Mouse (Mus musculus) forebrain, embryonic 11.5 days (tissue): ENCODE measurements at regions not wholly inside any gene's neighbourhood (a gene's known extent, or its start where the extent isn't known, plus 50 kb on each side); places are given as distances from the start of the nearest gene placed in this dataset.
"Not testable (repeated sequence)": the region's sequence is repeated elsewhere in the genome, so short reads cannot be mapped to it uniquely, and the experiment has no call there.

Experiments used
- ATAC-seq: fragments of 200-750 bp; cut with Nextera tagmentation; replicated peaks from 2 replicates; pipeline ENCODE4 v1.8.0; 2017; ENCODE audit warnings: moderate TSS enrichment; ENCODE audit not compliant: low FRiP score
- DNase-seq: peaks from one replicate; pipeline ENCODE4 v3.0.0-alpha.2; 2017; ENCODE audit warnings: low spot score
- H3K27ac ChIP-seq: fragments of 300-500 bp; sonication (generic); 2 replicates; pipeline ENCODE4 v1.5.1; 2014; ENCODE audit warnings: low read depth, low read length
- H3K27me3 ChIP-seq: fragments of 300-500 bp; sonication (generic); 2 replicates; pipeline ENCODE4 v1.6.1; 2014; ENCODE audit warnings: mild to moderate bottlenecking, low read length, mixed read lengths; ENCODE audit not compliant: control insufficient read depth, insufficient read depth
- H3K36me3 ChIP-seq: fragments of 300-500 bp; sonication (generic); 2 replicates; pipeline ENCODE4 v1.6.1; 2014; ENCODE audit warnings: mild to moderate bottlenecking, low read length, moderate library complexity, mixed read lengths; ENCODE audit not compliant: control insufficient read depth, insufficient read depth
- H3K4me1 ChIP-seq: fragments of 300-500 bp; sonication (generic); replicated peaks from 2 replicates; pipeline ENCODE4 v1.6.1; 2014; ENCODE audit warnings: low read length, mixed read lengths; ENCODE audit not compliant: control insufficient read depth, insufficient read depth
- H3K4me2 ChIP-seq: fragments of 300-500 bp; sonication (generic); 2 replicates; pipeline ENCODE4 v1.6.1; 2014; ENCODE audit warnings: low read depth, mild to moderate bottlenecking, low read length, moderate library complexity, mixed read lengths; ENCODE audit not compliant: severe bottlenecking
- H3K4me3 ChIP-seq: fragments of 300-500 bp; sonication (generic); 2 replicates; pipeline ENCODE4 v1.5.1; 2014; ENCODE audit warnings: low read depth, low read length
- H3K9ac ChIP-seq: fragments of 300-500 bp; sonication (generic); 2 replicates; pipeline ENCODE4 v1.6.1; 2014; ENCODE audit warnings: low read length
- H3K9me3 ChIP-seq: fragments of 300-500 bp; sonication (generic); 2 replicates; pipeline ENCODE4 v1.6.1; 2016; ENCODE audit warnings: low read length, mixed read lengths; ENCODE audit not compliant: control insufficient read depth
- WGBS: fragments of 180-500 bp; shearing (Covaris S2); extraction: QIAGEN DNeasy Blood & Tissue Kit; methylation state at CpG from one replicate; pipeline ENCODE4 v1.1.7; 2014; 5-methylcytosine and 5-hydroxymethylcytosine counted together

- Histone ChIP-seq H3K9me3 (no peaks in the 10 kb centered on the region), H3K27me3 (no peaks in the 10 kb centered on the region), H3K27ac (no peak overlapping the region), H3K4me1 (no peaks in the 10 kb centered on the region), H3K4me3 (no peak overlapping the region), H3K9ac (no peak overlapping the region), H3K4me2 (no peak overlapping the region), H3K36me3 (no peaks in the 10 kb centered on the region)
- ATAC-seq (no peak), DNase-seq (no peak)
These were observed 1102.4 kb upstream of the Ghitm start for GRCm38 (mm10) chr14:38237471-38237870.

- H3K36me3 ChIP-seq, result no peaks in the 10 kb centered on the region
- H3K4me3 ChIP-seq, result no peak overlapping the region
- DNase-seq, result no peak
- H3K9me3 ChIP-seq, result no peaks in the 10 kb centered on the region
- H3K27ac ChIP-seq, result no peak overlapping the region
- no peak overlapping the region for H3K4me2 ChIP-seq
- no peaks in the 10 kb centered on the region for H3K4me1 ChIP-seq
- H3K27me3 ChIP-seq, result no peaks in the 10 kb centered on the region
- no peak for ATAC-seq
- no peak overlapping the region for H3K9ac ChIP-seq
These were observed 1073.5 kb upstream of the Ghitm start for GRCm38 (mm10) chr14:38208591-38208990.

- DNase-seq (no peak), ATAC-seq (no peak)
- Histone ChIP-seq H3K9ac (no peak overlapping the region), H3K36me3 (no peaks in the 10 kb centered on the region), H3K4me2 (no peak overlapping the region), H3K27me3 (no peaks in the 10 kb centered on the region), H3K9me3 (no peaks in the 10 kb centered on the region), H3K4me1 (no peaks in the 10 kb centered on the region), H3K27ac (no peak overlapping the region), H3K4me3 (no peak overlapping the region)
- 48% methylated on average over 1 of the region's 1 CpGs for WGBS
These were observed 1056.7 kb upstream of the Ghitm start for GRCm38 (mm10) chr14:38191771-38192170.

GRCm38 (mm10) chr14:38185606-38186005, 1050.5 kb upstream of the Ghitm start:
- not testable (repeated sequence) for ATAC-seq, H3K4me2 ChIP-seq, H3K27me3 ChIP-seq, H3K9me3 ChIP-seq, H3K9ac ChIP-seq, DNase-seq, H3K4me3 ChIP-seq, H3K4me1 ChIP-seq, H3K27ac ChIP-seq, H3K36me3 ChIP-seq

GRCm38 (mm10) chr14:38152843-38153242, 1017.8 kb upstream of the Ghitm start:
- H3K4me2 ChIP-seq, result no peak overlapping the region
- no peaks in the 10 kb centered on the region for H3K27me3 ChIP-seq
- H3K4me3 ChIP-seq, result no peak overlapping the region
- no peaks in the 10 kb centered on the region for H3K36me3 ChIP-seq
- ATAC-seq (no peak), DNase-seq (no peak)
- H3K4me1 ChIP-seq, result no peaks in the 10 kb centered on the region
- no peak overlapping the region for H3K27ac ChIP-seq
- H3K9me3 ChIP-seq, result no peaks in the 10 kb centered on the region
- no peak overlapping the region for H3K9ac ChIP-seq

GRCm38 (mm10) chr14:38130719-38131118, 995.6 kb upstream of the Ghitm start:
- Histone ChIP-seq H3K4me2 (no peak overlapping the region), H3K9me3 (no peaks in the 10 kb centered on the region), H3K27me3 (no peaks in the 10 kb centered on the region), H3K4me3 (no peak overlapping the region), H3K27ac (no peak overlapping the region), H3K9ac (no peak overlapping the region), H3K36me3 (no peaks in the 10 kb centered on the region), H3K4me1 (no peaks in the 10 kb centered on the region)
- ATAC-seq, result peak; percentile 75
- 20% methylated on average over 3 of the region's 3 CpGs for WGBS
- DNase-seq, result no peak
